Mouse (Mus musculus): ENCODE data around the gene Eif5b.

- TF ChIP-seq POLR2A (IDR thresholded peaks at IDR 0.05; ENCODE audit: extremely low read depth, insufficient read depth, low read length): no peak
- TF ChIP-seq CTCF (IDR thresholded peaks at IDR 0.05; ENCODE audit: low read depth, low read length): no peak
Measured at GRCm38 (mm10) chr1:37999552-37999951, 1.7 kb downstream of the Eif5b start.

Measured in liver, adult 2 months (tissue).